Mouse (Mus musculus): ENCODE measurements at regions not wholly inside any gene's neighbourhood (a gene's known extent, or its start where the extent isn't known, plus 50 kb on each side); places are given as distances from the start of the nearest gene placed in this dataset.

- TF ChIP-seq RCOR1 (IDR thresholded peaks at IDR 0.05; ENCODE audit: low read depth, low read length), result no peak
- TF ChIP-seq ETS1 (IDR thresholded peaks at IDR 0.05; ENCODE audit: low read depth, low read length), result no peak
- TF ChIP-seq GABPA (IDR thresholded peaks at IDR 0.05; ENCODE audit: low read depth, low read length), result no peak
- no peak for TF ChIP-seq MXI1 (IDR thresholded peaks at IDR 0.05; ENCODE audit: low read depth, low read length)
- no peak for TF ChIP-seq SIN3A (IDR thresholded peaks at IDR 0.05; ENCODE audit: low read length)
- no peak for TF ChIP-seq TBP (IDR thresholded peaks at IDR 0.05; ENCODE audit: low read depth, low read length)
- TF ChIP-seq NELFE (IDR thresholded peaks at IDR 0.05; ENCODE audit: low read depth, low read length), result no peak
- no peak for TF ChIP-seq POLR2A (IDR thresholded peaks at IDR 0.05; ENCODE audit: control insufficient read depth in 1 of 2, insufficient read depth in 1 of 2, low read depth in 1 of 2, low read length in 2 of 2, poor library complexity in 1 of 2)
- TF ChIP-seq ZNF384 (IDR thresholded peaks at IDR 0.05; ENCODE audit: low read depth, low read length), result no peak
- no peak for TF ChIP-seq EP300 (IDR thresholded peaks at IDR 0.05; ENCODE audit: low read depth in 1 of 2, low read length in 2 of 2)
- no peak for TF ChIP-seq TCF12 (IDR thresholded peaks at IDR 0.05; ENCODE audit: low read depth, low read length)
Observed at GRCm38 (mm10) chr16:89679438-89679837, 108.5 kb upstream of the Krtap11-1 start.

All from MEL (cell line).